9 mouse cellular contexts compared by ENCODE assay signal in genomic region chr9:44288959-44289291, GRCm38 (mm10). TPM values are rescaled to one million over a fixed set of nuclear protein-coding genes. Genes with fewer than 3 reads are reported as not detected.
DNase-seq lines count a peak whose midpoint lies in the region; ATAC-seq lines count a peak whose summit lies in the region.
"Had no signal": no experiment of that assay in that cellular context is flagged by ENCODE, and none has a peak within 500 bp of the region (broad histone marks: within the 10 kb centered on the region; RNA-seq: fewer than 3 reads in every experiment).

No protein-coding gene starts in this region.

- peaks cover 40% of the 10 kb centered on the region for H3K36me3 ChIP-seq in kidney, embryonic 15.5 days
- peaks cover 39% of the 10 kb centered on the region for H3K36me3 ChIP-seq in embryonic facial prominence, embryonic 13.5 days
- peaks cover 41% of the 10 kb centered on the region for H3K36me3 ChIP-seq in limb, embryonic 10.5 days
- H3K36me3 ChIP-seq in neural tube, embryonic 12.5 days, result peaks cover 31% of the 10 kb centered on the region

- WGBS in kidney, embryonic 15.5 days, result 7% methylated on average over 11 of the region's 11 CpGs
- 11% methylated on average over 11 of the region's 11 CpGs for WGBS in embryonic facial prominence, embryonic 13.5 days
- 5% methylated on average over 11 of the region's 11 CpGs for WGBS in limb, embryonic 10.5 days
- WGBS in neural tube, embryonic 12.5 days, result 6% methylated on average over 11 of the region's 11 CpGs

- peak overlapping the region; percentile 95 for H3K4me2 ChIP-seq in kidney, embryonic 15.5 days
- peak overlapping the region; percentile 95 for H3K4me2 ChIP-seq in embryonic facial prominence, embryonic 13.5 days
- H3K4me2 ChIP-seq in neural tube, embryonic 12.5 days (replicated peaks), result peak overlapping the region; percentile 76

- no peak overlapping the region for H3K9ac ChIP-seq in kidney, embryonic 15.5 days
- no peak overlapping the region for H3K9ac ChIP-seq in embryonic facial prominence, embryonic 13.5 days
- no peak overlapping the region for H3K9ac ChIP-seq in neural tube, embryonic 12.5 days

- no peak overlapping the region for H3K27ac ChIP-seq in kidney, embryonic 15.5 days
- no peak overlapping the region for H3K27ac ChIP-seq in embryonic facial prominence, embryonic 13.5 days
- no peak overlapping the region for H3K27ac ChIP-seq in limb, embryonic 10.5 days
- H3K27ac ChIP-seq in neural tube, embryonic 12.5 days, result no peak overlapping the region

- H3K27me3 ChIP-seq in kidney, embryonic 15.5 days, result peaks cover 34% of the 10 kb centered on the region
- H3K27me3 ChIP-seq in embryonic facial prominence, embryonic 13.5 days, result peaks cover 46% of the 10 kb centered on the region
- peaks cover 54% of the 10 kb centered on the region for H3K27me3 ChIP-seq in limb, embryonic 10.5 days (ENCODE audit: low read depth, poor library complexity, severe bottlenecking)
- H3K27me3 ChIP-seq in neural tube, embryonic 12.5 days (replicated peaks), result peaks cover 14% of the 10 kb centered on the region

- DNase-seq in kidney, adult 11 months, result no peak
- DNase-seq in limb, embryonic 10.5 days (ENCODE audit: low spot score), result no peak
- no peak for DNase-seq in frontal cortex, postnatal 14 days (ENCODE audit: low spot score in 2 of 2)
- DNase-seq in T-cell, adult 2 months (ENCODE audit: low spot score), result no peak
- no peak for DNase-seq in layer of hippocampus, postnatal 25 days (ENCODE audit: extremely low spot score in 1 of 2, low spot score in 1 of 2)

- H3K4me3 ChIP-seq in kidney, embryonic 15.5 days (replicated peaks), result 0 out of 2 replicates have a peak overlapping the region, but pooled peaks have one; percentile 64
- H3K4me3 ChIP-seq in embryonic facial prominence, embryonic 13.5 days, result no peak overlapping the region
- H3K4me3 ChIP-seq in limb, embryonic 10.5 days, result peak overlapping the region; percentile 69
- H3K4me3 ChIP-seq in neural tube, embryonic 12.5 days, result no peak overlapping the region
- H3K4me3 ChIP-seq: myocyte had no signal

- no peak for ATAC-seq in kidney, embryonic 15.5 days (replicated peaks; ENCODE audit: low FRiP score)
- no peak for ATAC-seq in embryonic facial prominence, embryonic 13.5 days (ENCODE audit: insufficient number of reproducible peaks, insufficient read depth, low FRiP score, low TSS enrichment, low read depth)
- ATAC-seq in neural tube, embryonic 12.5 days (ENCODE audit: low FRiP score, low read depth), result no peak

- H3K4me1 ChIP-seq in kidney, embryonic 15.5 days, result peaks cover 24% of the 10 kb centered on the region
- H3K4me1 ChIP-seq in embryonic facial prominence, embryonic 13.5 days, result peaks cover 24% of the 10 kb centered on the region
- peaks cover 26% of the 10 kb centered on the region for H3K4me1 ChIP-seq in limb, embryonic 10.5 days
- H3K4me1 ChIP-seq in neural tube, embryonic 12.5 days, result peaks cover 35% of the 10 kb centered on the region

- no peaks in the 10 kb centered on the region for H3K9me3 ChIP-seq in kidney, embryonic 15.5 days (replicated peaks)
- H3K9me3 ChIP-seq in embryonic facial prominence, embryonic 13.5 days, result no peaks in the 10 kb centered on the region
- H3K9me3 ChIP-seq in limb, embryonic 10.5 days (replicated peaks), result no peaks in the 10 kb centered on the region
- H3K9me3 ChIP-seq in neural tube, embryonic 12.5 days, result no peaks in the 10 kb centered on the region

RNA-seq across cellular contexts. Expression of gene Abcg4, which starts 0.5 kb away (rescaled TPM):
- polyA plus RNA-seq in kidney, embryonic 15.5 days (2015; fragmentation: Nextera tagmentation; extraction: Ambion mirVana), result 2.5 and 3.4 TPM in 2 replicates
- polyA plus RNA-seq in embryonic facial prominence, embryonic 13.5 days (2015; fragmentation: Nextera tagmentation; extraction: Ambion mirVana), result 6.1 and 6.5 TPM in 2 replicates
- polyA plus RNA-seq in limb, embryonic 10.5 days (2016; fragmentation: Nextera tagmentation; extraction: Ambion mirVana), result 1.9 and 4.6 TPM in 2 replicates
- polyA plus RNA-seq in neural tube, embryonic 12.5 days (2016; fragmentation: Nextera tagmentation; extraction: Ambion mirVana), result 12.2 and 13.8 TPM in 2 replicates
- 10 to 100 TPM; 65.0 to 79.6 TPM for total RNA-seq in layer of hippocampus, postnatal 25 days (2021)

RNA-seq across cellular contexts. Expression of gene Hinfp, which starts 16.5 kb away (rescaled TPM):
- 27.1 and 27.9 TPM in 2 replicates for polyA plus RNA-seq in kidney, embryonic 15.5 days (2015; fragmentation: Nextera tagmentation; extraction: Ambion mirVana)
- 27.9 and 30.6 TPM in 2 replicates for polyA plus RNA-seq in embryonic facial prominence, embryonic 13.5 days (2015; fragmentation: Nextera tagmentation; extraction: Ambion mirVana)
- 28.2 and 30.4 TPM in 2 replicates for polyA plus RNA-seq in limb, embryonic 10.5 days (2016; fragmentation: Nextera tagmentation; extraction: Ambion mirVana)
- polyA plus RNA-seq in neural tube, embryonic 12.5 days (2016; fragmentation: Nextera tagmentation; extraction: Ambion mirVana), result 31.2 and 33.5 TPM in 2 replicates
- 10 to 100 TPM; 28.1 to 31.2 TPM for total RNA-seq in layer of hippocampus, postnatal 25 days (2021)

RNA-seq across cellular contexts. Expression of gene Nlrx1, which starts 20.5 kb away (rescaled TPM):
- polyA plus RNA-seq in kidney, embryonic 15.5 days (2015; fragmentation: Nextera tagmentation; extraction: Ambion mirVana), result 6.5 and 7.9 TPM in 2 replicates
- 8.2 and 9.8 TPM in 2 replicates for polyA plus RNA-seq in embryonic facial prominence, embryonic 13.5 days (2015; fragmentation: Nextera tagmentation; extraction: Ambion mirVana)
- 2.1 and 3.3 TPM in 2 replicates for polyA plus RNA-seq in limb, embryonic 10.5 days (2016; fragmentation: Nextera tagmentation; extraction: Ambion mirVana)
- polyA plus RNA-seq in neural tube, embryonic 12.5 days (2016; fragmentation: Nextera tagmentation; extraction: Ambion mirVana), result 3.7 and 3.8 TPM in 2 replicates
- 10 to 100 TPM; 12.8 to 14.7 TPM for total RNA-seq in layer of hippocampus, postnatal 25 days (2021)

RNA-seq across cellular contexts. Expression of gene C2cd2l, which starts 31.2 kb away (rescaled TPM):
- 6.6 and 8.8 TPM in 2 replicates for polyA plus RNA-seq in kidney, embryonic 15.5 days (2015; fragmentation: Nextera tagmentation; extraction: Ambion mirVana)
- 8.3 TPM in 2 replicates for polyA plus RNA-seq in embryonic facial prominence, embryonic 13.5 days (2015; fragmentation: Nextera tagmentation; extraction: Ambion mirVana)
- 6.9 and 9.9 TPM in 2 replicates for polyA plus RNA-seq in limb, embryonic 10.5 days (2016; fragmentation: Nextera tagmentation; extraction: Ambion mirVana)
- 25.3 and 26.9 TPM in 2 replicates for polyA plus RNA-seq in neural tube, embryonic 12.5 days (2016; fragmentation: Nextera tagmentation; extraction: Ambion mirVana)
- 100 to 1,000 TPM; 196 to 200 TPM for total RNA-seq in layer of hippocampus, postnatal 25 days (2021)

RNA-seq across cellular contexts. Expression of gene Dpagt1, which starts 36.9 kb away (rescaled TPM):
- 41.7 and 46.7 TPM in 2 replicates for polyA plus RNA-seq in kidney, embryonic 15.5 days (2015; fragmentation: Nextera tagmentation; extraction: Ambion mirVana)
- polyA plus RNA-seq in embryonic facial prominence, embryonic 13.5 days (2015; fragmentation: Nextera tagmentation; extraction: Ambion mirVana), result 38.4 and 40.5 TPM in 2 replicates
- 45.3 and 46.9 TPM in 2 replicates for polyA plus RNA-seq in limb, embryonic 10.5 days (2016; fragmentation: Nextera tagmentation; extraction: Ambion mirVana)
- 34.6 and 39.1 TPM in 2 replicates for polyA plus RNA-seq in neural tube, embryonic 12.5 days (2016; fragmentation: Nextera tagmentation; extraction: Ambion mirVana)
- 10 to 100 TPM; 14.2 to 15.8 TPM for total RNA-seq in layer of hippocampus, postnatal 25 days (2021)

Comparison
In these comparisons a context has a peak if more than half of its experiments do, and no peak if none do; other contexts are left out.
1. H3K4me3 ChIP-seq: peak in kidney, embryonic 15.5 days (single experiment) and limb, embryonic 10.5 days (single experiment); none in embryonic facial prominence, embryonic 13.5 days (single experiment) and neural tube, embryonic 12.5 days (single experiment).
2. Peak in every context shown above with its lines, with median percentiles within 50 percentile points of each other: H3K4me2 ChIP-seq.